Mouse (Mus musculus) forebrain, embryonic 15.5 days (tissue): ENCODE data around the gene Hist1h2bf. TPM values are rescaled to one million over a fixed set of nuclear protein-coding genes. Genes with fewer than 3 reads are reported as not detected.
"Not testable (repeated sequence)": the region's sequence is repeated elsewhere in the genome, so short reads cannot be mapped to it uniquely, and the experiment has no call there.

Source experiments
- ATAC-seq: fragments of 200-750 bp; cut with Nextera tagmentation; replicated peaks from 2 replicates; pipeline ENCODE4 v1.8.0; 2017; ENCODE audit warnings: mild to moderate bottlenecking, moderate TSS enrichment, moderate library complexity
- H3K27ac ChIP-seq: fragments of 300-500 bp; sonication (generic); replicated peaks from 2 replicates; pipeline ENCODE4 v1.5.1; 2015; ENCODE audit warnings: mild to moderate bottlenecking, inconsistent platforms
- H3K27me3 ChIP-seq: fragments of 300-500 bp; sonication (generic); 2 replicates; pipeline ENCODE4 v1.6.1; 2015; ENCODE audit warnings: inconsistent platforms
- H3K36me3 ChIP-seq: fragments of 300-500 bp; sonication (generic); 2 replicates; pipeline ENCODE4 v1.6.1; 2015; ENCODE audit warnings: mild to moderate bottlenecking, inconsistent platforms
- H3K4me1 ChIP-seq: fragments of 300-500 bp; sonication (generic); 2 replicates; pipeline ENCODE4 v1.6.1; 2015; ENCODE audit warnings: inconsistent platforms
- H3K4me2 ChIP-seq: fragments of 300-500 bp; sonication (generic); replicated peaks from 2 replicates; pipeline ENCODE4 v1.6.1; 2015; ENCODE audit warnings: mild to moderate bottlenecking, inconsistent platforms
- H3K4me3 ChIP-seq: fragments of 300-500 bp; sonication (generic); 2 replicates; pipeline ENCODE4 v1.5.1; 2015; ENCODE audit warnings: mild to moderate bottlenecking, inconsistent platforms
- H3K9ac ChIP-seq: fragments of 300-500 bp; sonication (generic); replicated peaks from 2 replicates; pipeline ENCODE4 v1.6.1; 2015; ENCODE audit warnings: mild to moderate bottlenecking, inconsistent platforms
- H3K9me3 ChIP-seq: fragments of 300-500 bp; sonication (generic); 2 replicates; pipeline ENCODE4 v1.6.1; 2016; ENCODE audit warnings: inconsistent platforms
- whole genome bisulfite sequencing: fragments of 180-500 bp; shearing (Covaris S2); methylation state at CpG from one replicate; pipeline ENCODE4 v1.1.7; 2015; ENCODE audit warnings: mixed read lengths; 5-methylcytosine and 5-hydroxymethylcytosine counted together
- polyA plus RNA-seq: library from polyadenylated mRNA; unstranded; fragments of >200 nt; fragmentation: Nextera tagmentation; extraction: Ambion mirVana; gene quantifications from 2 replicates; pipeline ENCODE4 v1.2.1, GENCODE M21; 2015

Hist1h2bf gene
- polyA plus RNA-seq, 1 experiment from 2014 or later = 2.9 TPM

GRCm38 (mm10) chr13:23575271-23575851 lies 1.4 kb upstream of the Hist1h2bf start, which contains the start of gene Hist1h3d:
Gene Hist1h3d (plus strand): TSS chr13:23575763.
- no peaks in the 10 kb centered on the region for H3K36me3 ChIP-seq

GRCm38 (mm10) chr13:23574546-23575170 lies 662 bp upstream of the Hist1h2bf start:
- peak overlapping the region; percentile 97 for H3K27ac ChIP-seq
- ATAC-seq, H3K9me3 ChIP-seq, H3K27me3 ChIP-seq, H3K36me3 ChIP-seq: not testable (repeated sequence)
- peak overlapping the region; percentile 50 for H3K4me3 ChIP-seq
- peak overlapping the region; percentile 72 for H3K4me2 ChIP-seq
- H3K4me1 ChIP-seq = peaks cover 38% of the 10 kb centered on the region
- 0% methylated on average over 13 of the region's 39 CpGs for WGBS
- peak overlapping the region; percentile 43; the same call in 1 of the 2 replicates for H3K9ac ChIP-seq

More at GRCm38 (mm10) chr13:23575271-23575851, 1.4 kb upstream of the Hist1h2bf start, which contains the start of gene Hist1h3d:
- Histone ChIP-seq H3K27me3 (no peaks in the 10 kb centered on the region), H3K4me2 (peak within 1 kb of the TSS; percentile 72), H3K9me3 (no peaks in the 10 kb centered on the region), H3K4me3 (peak within 1 kb of the TSS; percentile 47), H3K4me1 (peaks cover 34% of the 10 kb centered on the region), H3K9ac (peak within 1 kb of the TSS; percentile 74), H3K27ac (peak within 1 kb of the TSS; percentile 97)
- under 1% methylated on average over 18 of the region's 18 CpGs for WGBS
- ATAC-seq = peak; percentile 61

- not testable (repeated sequence) for H3K9me3 ChIP-seq, H3K36me3 ChIP-seq, H3K27me3 ChIP-seq, ATAC-seq
- Histone ChIP-seq H3K27ac (peak overlapping the region; percentile 97), H3K4me3 (peak overlapping the region; percentile 50), H3K4me1 (peaks cover 38% of the 10 kb centered on the region), H3K9ac (peak overlapping the region; percentile 69), H3K4me2 (peak overlapping the region; percentile 64)
- 6% methylated on average over 20 of the region's 20 CpGs for WGBS
These were observed 730 bp downstream of the Hist1h2bf start for GRCm38 (mm10) chr13:23573034-23573897.

- Histone ChIP-seq H3K36me3 (no peaks in the 10 kb centered on the region), H3K9ac (peak overlapping the region; percentile 69), H3K9me3 (no peaks in the 10 kb centered on the region), H3K4me2 (peak overlapping the region; percentile 64), H3K4me1 (peaks cover 38% of the 10 kb centered on the region), H3K27me3 (no peaks in the 10 kb centered on the region), H3K27ac (peak overlapping the region; percentile 97), H3K4me3 (peak overlapping the region; percentile 50)
- 37% methylated on average over 2 of the region's 2 CpGs for WGBS
- ATAC-seq = no peak
These were observed 1.6 kb downstream of the Hist1h2bf start for GRCm38 (mm10) chr13:23572218-23573033.

- not testable (repeated sequence) for H3K9me3 ChIP-seq, H3K36me3 ChIP-seq, ATAC-seq, H3K27me3 ChIP-seq
- Histone ChIP-seq H3K9ac (peak overlapping the region; percentile 69), H3K27ac (peak overlapping the region; percentile 97), H3K4me3 (peak overlapping the region; percentile 50), H3K4me2 (peak overlapping the region; percentile 64), H3K4me1 (peaks cover 31% of the 10 kb centered on the region)
- WGBS = 0% methylated on average over 20 of the region's 34 CpGs
These were observed 2.3 kb downstream of the Hist1h2bf start for GRCm38 (mm10) chr13:23571504-23572217.

GRCm38 (mm10) chr13:23571022-23571503 lies 2.9 kb downstream of the Hist1h2bf start, which contains the start of the genes Hist1h2ae and Hist1h2bg:
Gene Hist1h2ae (minus strand): TSS chr13:23571220.
Gene Hist1h2bg (plus strand): TSS chr13:23571396.
- peak within 1 kb of the TSS; percentile 64 for H3K4me2 ChIP-seq
- peak within 1 kb of the TSS; percentile 97 for H3K27ac ChIP-seq
- H3K4me3 ChIP-seq = peak within 1 kb of the TSS; percentile 50
- no peaks in the 10 kb centered on the region for H3K36me3 ChIP-seq
- under 1% methylated on average over 18 of the region's 18 CpGs for WGBS
- no peaks in the 10 kb centered on the region for H3K27me3 ChIP-seq
- H3K9me3 ChIP-seq = no peaks in the 10 kb centered on the region
- peak within 1 kb of the TSS; percentile 69 for H3K9ac ChIP-seq
- peaks cover 25% of the 10 kb centered on the region for H3K4me1 ChIP-seq
- ATAC-seq = peak; percentile 93

- H3K9me3 ChIP-seq, H3K27me3 ChIP-seq, H3K36me3 ChIP-seq: not testable (repeated sequence)
- under 1% methylated on average over 27 of the region's 41 CpGs for WGBS
- peak overlapping the region; percentile 97 for H3K27ac ChIP-seq
- ATAC-seq = peak; percentile 11
- peak overlapping the region; percentile 54 for H3K9ac ChIP-seq
- H3K4me3 ChIP-seq = peak overlapping the region; percentile 50
- H3K4me2 ChIP-seq = peak overlapping the region; percentile 64
- H3K4me1 ChIP-seq = peaks cover 24% of the 10 kb centered on the region
These were observed 3.6 kb downstream of the Hist1h2bf start for GRCm38 (mm10) chr13:23570261-23571021.

GRCm38 (mm10) chr13:23564482-23564881 lies 9.5 kb downstream of the Hist1h2bf start:
- Histone ChIP-seq H3K4me3 (no peak overlapping the region), H3K36me3 (no peaks in the 10 kb centered on the region), H3K9me3 (no peaks in the 10 kb centered on the region), H3K4me1 (peaks cover 9% of the 10 kb centered on the region; the same call in 1 of the 2 replicates), H3K27ac (peak overlapping the region; percentile 97; the same call in 1 of the 2 replicates), H3K9ac (no peak overlapping the region), H3K27me3 (no peaks in the 10 kb centered on the region), H3K4me2 (no peak overlapping the region)
- ATAC-seq = no peak
- WGBS = 90% methylated on average over 2 of the region's 2 CpGs

- H3K9me3 ChIP-seq = no peaks in the 10 kb centered on the region
- H3K4me1 ChIP-seq = peaks cover 9% of the 10 kb centered on the region; the same call in 1 of the 2 replicates
- H3K9ac ChIP-seq = peak overlapping the region; percentile 56
- WGBS = under 1% methylated on average over 18 of the region's 18 CpGs
- peak overlapping the region; percentile 65 for H3K4me2 ChIP-seq
- peak overlapping the region; percentile 50 for H3K4me3 ChIP-seq
- H3K36me3 ChIP-seq = no peaks in the 10 kb centered on the region
- ATAC-seq = peak; percentile 50
- no peaks in the 10 kb centered on the region for H3K27me3 ChIP-seq
- peak overlapping the region; percentile 97 for H3K27ac ChIP-seq
These were observed 11.1 kb downstream of the Hist1h2bf start for GRCm38 (mm10) chr13:23562699-23563462.
